In genomic region chr11:33944786-33945328, GRCm38 (mm10) we compare ENCODE assay signal across 29 mouse cellular contexts. TPM values are rescaled to one million over a fixed set of nuclear protein-coding genes. Genes with fewer than 3 reads are reported as not detected.
DNase-seq lines count a peak whose midpoint lies in the region; ATAC-seq and TF ChIP-seq lines count a peak whose summit lies in the region.
"Had no signal": no experiment of that assay in that cellular context is flagged by ENCODE, and none has a peak within 500 bp of the region (broad histone marks: within the 10 kb centered on the region; RNA-seq: fewer than 3 reads in every experiment).

No protein-coding gene starts in this region.

- H3K4me2 ChIP-seq in midbrain, postnatal 0 days (ENCODE audit: low read depth, low read length, poor library complexity, severe bottlenecking), result no peak overlapping the region
- H3K4me2 ChIP-seq: forebrain, embryonic 13.5 days; heart, embryonic 12.5 days; heart, embryonic 15.5 days; hindbrain, embryonic 13.5 days had no signal

- H3K4me1 ChIP-seq in midbrain, postnatal 0 days (ENCODE audit: insufficient read depth, low read length), result no peaks in the 10 kb centered on the region
- H3K4me1 ChIP-seq: forebrain, embryonic 13.5 days; heart, embryonic 12.5 days; heart, embryonic 15.5 days; hindbrain, embryonic 10.5 days; hindbrain, embryonic 13.5 days had no signal

- H3K27me3 ChIP-seq in midbrain, postnatal 0 days (ENCODE audit: insufficient read depth, low read length), result no peaks in the 10 kb centered on the region
- H3K27me3 ChIP-seq: CH12.LX; forebrain, embryonic 13.5 days; heart, embryonic 12.5 days; heart, embryonic 15.5 days; hindbrain, embryonic 13.5 days had no signal

- no peak overlapping the region for H3K9ac ChIP-seq in midbrain, postnatal 0 days (replicated peaks; ENCODE audit: low read length, poor library complexity, severe bottlenecking)
- H3K9ac ChIP-seq: forebrain, embryonic 13.5 days; heart, embryonic 12.5 days; heart, embryonic 15.5 days; hindbrain, embryonic 13.5 days had no signal

- no peak overlapping the region for H3K4me3 ChIP-seq in midbrain, postnatal 0 days (ENCODE audit: low read depth, low read length)
- H3K4me3 ChIP-seq: forebrain, embryonic 10.5 days; forebrain, embryonic 13.5 days; heart, embryonic 12.5 days; heart, embryonic 15.5 days; hindbrain, embryonic 10.5 days; hindbrain, embryonic 13.5 days had no signal

- no peak for ATAC-seq in midbrain, postnatal 0 days (ENCODE audit: low FRiP score)
- ATAC-seq: activated CD4-positive, CD25-positive, alpha-beta regulatory T cell, adult 4 months; forebrain, embryonic 13.5 days; forebrain, embryonic 16.5 days; hindbrain, embryonic 16.5 days; inflammation-experienced regulatory T-cells, adult 6 months; intestine, embryonic 16.5 days; Patski had no signal

- no peaks in the 10 kb centered on the region for H3K36me3 ChIP-seq in midbrain, postnatal 0 days (ENCODE audit: insufficient read depth, low read length)
- H3K36me3 ChIP-seq: forebrain, embryonic 10.5 days; heart, embryonic 12.5 days; heart, embryonic 15.5 days; hindbrain, embryonic 10.5 days; hindbrain, embryonic 13.5 days had no signal

- peak; percentile 56 for DNase-seq in thymus, postnatal 4 days
- DNase-seq in thymus, postnatal 36 days, result no peak
- peak; percentile 51 for DNase-seq in MEL-GATA-1-ER (ENCODE audit: extremely low read depth, low read depth)
- peak; percentile 36 for DNase-seq in induced T-regulatory cell, adult 2 months (ENCODE audit: low read depth)
- DNase-seq in midbrain, postnatal 0 days (ENCODE audit: low spot score), result no peak
- no peak for DNase-seq in heart, adult 11 months
- DNase-seq in cerebellum, adult 8-10 months, result no peak
- DNase-seq: adrenal gland, adult 8-10 months; cerebellum, adult 11-12 months; cerebellum, adult 9-10 months; gastrocnemius, postnatal 10 days; gastrocnemius, postnatal 36 days; heart, postnatal 36 days had no signal

- H3K9me3 ChIP-seq in midbrain, postnatal 0 days (ENCODE audit: low read length), result no peaks in the 10 kb centered on the region
- H3K9me3 ChIP-seq: forebrain, embryonic 10.5 days; forebrain, embryonic 13.5 days; heart, embryonic 15.5 days; hindbrain, embryonic 10.5 days; hindbrain, embryonic 13.5 days had no signal

- H3K27ac ChIP-seq in midbrain, postnatal 0 days (ENCODE audit: low read depth, low read length), result no peak overlapping the region
- H3K27ac ChIP-seq: forebrain, embryonic 10.5 days; forebrain, embryonic 13.5 days; heart, embryonic 15.5 days; hindbrain, embryonic 10.5 days; hindbrain, embryonic 13.5 days had no signal

- no peak for TF ChIP-seq CTCF in midbrain, postnatal 0 days (IDR thresholded peaks at IDR 0.05)

- WGBS in midbrain, postnatal 0 days, result 90% methylated on average over 9 of the region's 9 CpGs

RNA-seq across cellular contexts. Expression of gene Kcnmb1, which starts 18.0 kb away (rescaled TPM):
- 0.11 TPM in 1 of 2 replicates, not detected in the other for total RNA-seq in midbrain, postnatal 0 days (2014; rRNA removed)
- polyA plus RNA-seq in midbrain, postnatal 0 days (2015; fragmentation: Nextera tagmentation; extraction: Ambion mirVana), result 0.07 and 0.20 TPM in 2 replicates
- total RNA-seq: granulocyte monocyte progenitor cell, adult 5-6 weeks had no signal
- polyA plus RNA-seq: Patski had no signal

RNA-seq across cellular contexts. Expression of gene Kcnip1, which starts 48.1 kb away (rescaled TPM):
- 93.8 and 102 TPM in 2 replicates for total RNA-seq in midbrain, postnatal 0 days (2014; rRNA removed)
- polyA plus RNA-seq in midbrain, postnatal 0 days (2015; fragmentation: Nextera tagmentation; extraction: Ambion mirVana), result 145 TPM in 2 replicates
- total RNA-seq: gastrocnemius, postnatal 36 days; granulocyte monocyte progenitor cell, adult 5-6 weeks; heart, postnatal 10 days had no signal
- polyA plus RNA-seq: activated CD4-positive, CD25-positive, alpha-beta regulatory T cell, adult 4 months; C2C12; heart, embryonic 15.5 days; Patski had no signal

Comparison
In these comparisons a context has a peak if more than half of its experiments do, and no peak if none do; other contexts are left out.
1. DNase-seq: peak in thymus, postnatal 4 days (single experiment), MEL-GATA-1-ER (single experiment) and induced T-regulatory cell, adult 2 months (single experiment); none in thymus, postnatal 36 days (0 of 2), midbrain, postnatal 0 days (single experiment), heart, adult 11 months (single experiment) and cerebellum, adult 8-10 months (single experiment).